Mouse (Mus musculus) stomach, postnatal 0 days (tissue): Measurements from ENCODE around the gene Shisa3.

Experiments
- CTCF ChIP-seq: IDR thresholded peaks from 2 replicates; pipeline ENCODE4 v1.5.1; 2016; ENCODE audit warnings: antibody characterized with exemption, low read depth, mild to moderate bottlenecking, moderate library complexity
- EP300 ChIP-seq: optimal IDR thresholded peaks from 2 replicates; pipeline ENCODE3; 2016; ENCODE audit warnings: antibody characterized with exemption

GRCm38 (mm10) chr5:67631261-67631660 is 23.6 kb downstream of the Shisa3 start:
- TF ChIP-seq CTCF (no peak), EP300 (no peak)
